Mouse (Mus musculus): ENCODE measurements around the gene Ergic1.

The Ergic1 gene

DNA sequence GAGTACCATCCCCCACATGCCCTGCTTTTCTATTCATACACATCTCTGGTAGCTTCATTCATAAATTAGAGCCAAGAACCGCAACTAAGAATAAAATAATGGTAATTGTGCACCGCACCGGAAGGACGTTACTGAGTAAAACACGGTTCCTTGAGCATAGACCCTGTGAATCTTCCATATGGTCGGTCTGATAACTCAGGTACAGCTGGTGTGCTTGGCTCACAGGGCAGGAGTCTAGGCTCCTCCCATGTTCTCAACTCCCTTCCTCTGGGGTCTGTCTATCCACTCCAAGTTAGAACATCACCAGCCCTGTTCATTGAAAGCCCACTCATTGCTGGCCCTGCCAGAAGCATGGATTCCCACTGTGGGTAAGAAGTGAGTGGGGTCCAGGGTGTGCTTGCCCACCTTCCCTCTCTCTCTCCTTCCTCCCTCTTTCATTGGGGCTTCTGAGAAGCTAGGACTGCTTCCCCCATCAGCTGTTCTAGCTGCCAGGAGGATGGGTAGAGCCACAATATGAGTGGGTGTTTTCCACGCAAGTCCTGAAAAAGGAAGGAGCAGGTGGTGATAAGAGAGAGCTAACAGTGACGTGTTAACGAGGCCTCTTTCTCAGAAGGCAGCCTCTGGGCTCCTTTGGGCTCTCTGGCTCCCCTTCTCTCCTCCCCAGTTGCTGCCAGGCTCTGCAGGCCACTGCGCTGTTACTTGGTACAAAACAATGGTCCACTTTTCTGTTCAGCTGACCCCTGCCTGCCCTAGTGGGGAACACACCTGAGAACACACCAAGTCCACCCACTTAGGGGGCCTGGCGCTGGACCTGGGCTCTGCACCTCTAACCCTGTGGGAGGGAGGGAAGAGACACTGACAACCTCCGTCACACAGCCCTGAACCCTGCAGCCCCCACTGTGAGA lies 14.7 kb downstream of the Ergic1 start:
- no peak for DNase-seq (ENCODE audit: low spot score)

DNA sequence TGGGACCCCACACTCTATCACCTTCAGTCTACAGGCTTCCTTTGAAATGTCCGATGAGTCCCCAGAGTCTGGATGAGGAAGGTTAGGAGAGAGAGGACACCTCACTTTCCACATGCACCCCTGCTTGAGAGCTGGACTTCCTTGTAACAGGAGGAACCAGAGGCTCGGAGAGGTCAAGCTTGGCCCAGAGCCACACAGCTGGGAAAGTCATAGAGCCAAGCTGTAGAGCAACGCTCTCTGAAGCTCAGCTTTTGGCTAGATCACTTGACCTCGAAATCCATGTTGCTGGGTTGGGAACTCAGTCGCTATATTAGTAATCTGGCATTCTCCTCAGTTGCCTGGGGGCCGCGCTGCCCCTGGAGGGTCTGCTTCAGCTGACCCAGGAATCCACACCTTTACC lies 15.5 kb downstream of the Ergic1 start:
- DNase-seq (ENCODE audit: low spot score): no peak

DNA sequence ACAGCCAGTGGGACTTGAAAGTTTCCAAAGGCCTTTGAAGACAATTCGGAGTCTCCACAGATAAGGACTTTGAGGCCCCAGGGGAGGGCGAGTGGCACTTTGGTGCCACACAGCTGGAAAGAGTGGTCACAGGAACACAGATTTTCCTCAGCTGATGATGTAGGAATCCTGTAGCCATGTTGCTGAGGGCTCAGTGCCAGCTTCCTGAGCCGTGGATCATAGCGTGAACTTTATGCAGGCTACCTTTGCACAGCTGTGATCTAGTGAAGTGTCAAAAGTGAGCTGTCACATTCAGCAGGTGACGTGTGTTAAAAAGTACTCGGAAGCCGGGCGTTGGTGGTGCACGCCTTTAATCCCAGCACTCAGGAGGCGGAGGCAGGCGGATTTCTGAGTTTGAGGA lies 16.0 kb downstream of the Ergic1 start:
- no peak for DNase-seq (ENCODE audit: low spot score)

DNA sequence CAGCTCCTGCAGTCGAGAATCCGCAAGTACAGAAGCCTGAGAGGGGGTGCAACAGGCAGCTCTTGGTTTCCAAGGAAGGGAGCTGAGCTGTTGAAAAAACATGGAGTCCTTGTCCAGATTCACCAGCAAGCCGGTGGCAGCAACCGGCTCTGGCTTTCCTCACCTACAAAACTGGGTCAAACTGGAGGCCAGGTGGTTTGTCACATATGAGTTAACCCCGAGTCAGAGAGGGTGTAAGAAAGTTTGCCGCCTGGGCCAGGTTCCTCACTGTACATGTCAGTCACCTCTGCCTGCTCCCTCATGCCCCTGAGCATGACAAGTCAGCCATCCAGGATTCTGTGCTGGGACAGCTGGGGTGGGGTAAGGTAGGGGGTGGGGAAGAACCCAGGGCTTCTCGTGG lies 16.9 kb downstream of the Ergic1 start:
- no peak for DNase-seq (ENCODE audit: low spot score)

DNA sequence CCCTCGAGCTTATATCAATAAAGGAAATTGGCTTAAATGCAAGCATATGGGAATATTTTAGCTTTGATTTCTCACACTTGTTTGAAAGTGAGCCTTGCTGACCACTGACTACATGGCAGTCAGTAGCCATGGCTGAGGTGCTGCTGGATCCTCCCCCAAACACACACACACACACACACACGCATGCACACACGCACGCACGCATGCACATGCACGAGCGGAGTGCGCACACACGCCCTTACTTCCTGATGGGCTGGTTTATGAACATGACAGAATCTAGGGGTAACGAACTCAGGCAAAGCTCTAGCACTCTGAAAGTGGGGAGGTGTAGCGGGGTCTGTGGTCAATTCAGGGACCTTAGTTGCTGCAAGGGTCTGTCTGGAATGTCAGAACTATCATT lies 17.5 kb downstream of the Ergic1 start:
- no peak for DNase-seq (ENCODE audit: low spot score)

DNA sequence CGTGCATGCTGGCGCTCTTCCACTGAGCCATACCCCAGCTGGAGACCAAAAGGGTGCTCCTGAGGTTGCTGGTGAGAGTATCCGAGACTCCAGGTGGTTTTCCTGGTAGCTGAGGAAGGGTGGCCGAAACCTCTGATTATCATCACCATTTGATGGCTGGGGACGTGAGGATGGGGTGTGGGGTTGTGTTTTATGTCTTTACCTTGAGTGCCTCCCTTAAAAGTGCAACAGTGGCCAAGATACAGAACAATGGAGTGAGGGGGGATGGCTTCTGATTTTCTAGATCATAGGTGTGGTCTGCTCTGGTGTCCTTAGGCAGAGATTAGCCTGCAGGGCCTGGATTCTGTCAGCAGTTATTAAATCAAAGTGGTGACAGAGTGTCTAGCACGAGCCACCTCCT lies 18.1 kb downstream of the Ergic1 start:
- no peak for DNase-seq (ENCODE audit: low spot score)

DNA sequence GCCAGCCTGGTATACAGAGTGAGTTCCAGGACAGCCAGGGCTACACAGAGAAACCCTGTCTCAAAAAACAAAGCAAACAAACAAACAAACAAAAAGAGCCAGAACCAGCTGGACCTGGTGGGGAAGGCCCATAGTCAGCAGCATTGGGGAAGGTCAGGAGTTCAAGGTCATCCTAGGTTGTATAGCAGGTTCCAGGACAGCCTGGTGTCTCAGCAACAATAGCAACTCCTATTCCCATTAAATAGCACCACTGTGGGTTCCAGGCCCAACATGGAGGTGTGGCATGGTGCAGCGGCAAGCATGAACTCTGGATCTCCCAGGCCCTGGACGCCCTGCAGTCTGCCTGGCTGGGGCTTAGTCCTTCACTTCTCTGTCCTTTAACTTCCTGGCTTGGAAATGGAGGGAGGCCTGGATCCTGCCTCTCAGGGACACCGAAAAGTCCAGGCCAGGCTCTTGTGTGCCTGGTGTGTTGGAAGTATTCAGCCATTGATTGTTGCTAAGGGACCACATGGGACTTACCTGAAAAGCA lies 19.6 kb downstream of the Ergic1 start:
- no peak for DNase-seq (ENCODE audit: low spot score)

DNA sequence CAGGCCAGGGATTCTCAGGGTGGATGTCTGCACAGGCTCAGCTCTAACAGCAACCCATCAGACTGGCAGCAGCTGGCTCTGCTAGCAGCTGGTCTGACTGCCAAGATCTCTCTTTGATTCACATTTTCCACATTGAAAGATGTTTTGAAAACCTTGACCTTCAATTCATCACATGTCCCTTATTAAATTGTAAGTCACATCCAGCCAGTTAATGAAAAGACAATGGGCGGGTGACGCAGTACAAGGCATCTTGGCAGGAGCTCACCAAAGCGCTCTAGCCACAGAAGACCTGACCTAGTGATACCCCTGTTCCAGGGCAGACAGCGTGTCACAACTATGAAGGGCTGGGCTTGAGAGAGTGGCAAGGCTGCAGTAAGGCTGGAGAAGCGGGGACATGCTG lies 21.0 kb downstream of the Ergic1 start:
- DNase-seq (ENCODE audit: low spot score): no peak

DNA sequence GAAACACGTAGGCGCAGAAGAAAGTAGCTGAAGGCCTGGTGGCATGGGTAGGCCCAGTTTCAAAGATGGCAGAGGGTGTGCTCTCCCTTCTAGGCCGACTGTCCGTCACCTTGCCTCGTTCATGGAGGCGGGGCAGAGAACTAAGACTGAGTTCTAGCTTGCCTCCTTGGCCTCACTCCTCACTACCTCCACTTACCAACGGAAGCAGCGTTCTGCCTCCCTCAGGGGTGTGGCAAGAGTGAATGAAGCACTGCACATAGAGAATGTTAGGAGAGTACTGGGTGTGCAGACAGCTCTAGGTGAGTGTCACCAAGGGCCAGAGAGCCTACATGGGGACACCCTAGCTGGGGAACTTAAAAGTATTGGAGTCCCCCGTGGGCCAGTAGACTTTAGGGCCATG lies 21.8 kb downstream of the Ergic1 start:
- DNase-seq (ENCODE audit: low spot score): no peak

DNA sequence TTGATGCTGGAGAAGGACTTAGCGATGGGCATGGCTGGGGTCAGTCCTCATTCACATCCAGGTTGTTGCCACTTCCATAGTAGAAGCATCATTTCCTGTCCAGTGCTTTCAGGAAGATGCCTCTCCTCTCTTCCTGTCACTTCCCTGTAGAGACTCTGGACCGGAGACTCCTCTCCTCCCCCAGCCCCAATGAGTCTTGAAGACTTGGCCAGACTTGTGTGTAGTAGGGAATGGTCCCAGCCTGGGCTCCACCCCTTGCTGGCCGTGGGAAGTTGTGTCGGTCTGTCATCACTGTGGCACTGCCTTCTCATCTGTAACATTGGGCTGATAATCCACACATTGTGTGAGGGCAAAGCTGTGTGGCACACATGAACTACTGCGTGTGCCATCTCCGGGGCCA lies 22.3 kb downstream of the Ergic1 start:
- no peak for DNase-seq (ENCODE audit: low spot score)

DNA sequence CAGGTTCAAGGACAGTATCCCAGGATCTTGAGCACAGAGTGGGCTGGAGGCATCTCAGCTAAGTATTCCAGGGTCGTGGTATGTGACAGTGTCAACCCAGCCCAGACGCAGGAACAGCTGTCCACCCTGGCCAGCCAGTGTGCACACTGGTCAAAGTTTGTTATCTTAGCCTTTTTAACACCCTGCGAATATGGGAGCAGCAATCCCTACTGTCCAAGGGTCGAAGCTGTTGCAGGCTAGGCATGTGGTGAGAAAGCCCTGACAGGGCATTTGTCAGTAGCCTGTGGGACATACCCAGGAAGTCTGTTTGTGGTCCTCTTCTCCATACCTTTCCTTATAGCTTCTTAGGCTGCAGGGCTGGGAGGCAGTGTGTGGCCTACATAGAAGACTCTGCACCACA lies 22.8 kb downstream of the Ergic1 start:
- no peak for DNase-seq (ENCODE audit: low spot score)

DNA sequence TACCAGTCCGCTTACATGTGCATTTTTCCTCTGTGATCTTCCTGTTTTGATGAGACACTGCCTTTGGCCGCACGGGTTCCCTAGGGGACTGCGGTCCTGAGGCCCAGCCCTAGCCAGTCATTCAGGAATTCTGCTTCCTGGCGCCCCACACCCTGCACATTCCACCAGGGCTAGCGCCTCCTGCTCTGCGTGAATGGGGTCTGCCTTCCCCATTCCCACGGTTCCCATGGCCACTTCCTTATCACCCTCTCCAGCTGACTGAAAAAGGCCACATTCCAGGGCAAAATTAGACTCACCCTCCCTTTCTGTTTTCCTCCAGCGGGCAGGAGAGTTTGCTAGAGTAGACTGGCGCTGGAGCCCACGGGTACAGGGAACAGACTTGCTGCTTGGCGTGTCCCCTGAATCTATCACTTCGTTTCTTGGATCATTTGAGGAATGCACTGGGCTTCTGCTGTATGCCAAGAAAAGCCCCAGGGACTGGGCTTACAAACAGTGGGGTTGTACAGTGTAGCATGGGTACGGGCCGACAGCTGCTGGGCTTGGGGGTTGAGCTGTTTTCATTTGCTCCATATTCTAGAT lies 23.4 kb downstream of the Ergic1 start:
- peak; percentile 52 for DNase-seq (ENCODE audit: low spot score)

DNA sequence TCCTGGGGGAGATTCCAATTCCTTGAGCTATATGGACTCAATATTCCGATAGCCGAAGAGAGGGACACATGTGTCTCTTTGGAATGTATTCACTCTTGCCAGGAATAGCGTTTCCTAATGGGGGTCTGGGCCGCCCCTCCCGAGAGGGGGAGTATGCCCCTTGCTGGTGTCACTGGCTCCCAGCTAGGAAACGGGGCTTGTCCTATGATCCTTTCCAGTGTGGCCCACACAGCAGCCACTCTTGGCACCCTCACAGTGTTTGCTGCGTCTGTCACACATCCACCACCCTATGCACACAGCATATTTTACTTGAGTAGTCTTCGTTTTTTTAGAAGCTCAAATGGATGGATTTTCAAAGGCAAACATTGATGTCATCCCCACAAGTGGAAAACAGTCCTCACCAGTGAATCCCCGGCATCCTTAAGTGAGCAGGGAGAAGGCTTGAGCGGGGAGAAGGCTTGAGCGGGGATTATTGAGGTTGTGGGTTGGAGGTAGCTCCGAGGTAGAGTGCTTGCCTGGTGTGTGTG lies 26.7 kb downstream of the Ergic1 start:
- no peak for DNase-seq (ENCODE audit: low spot score)

DNA sequence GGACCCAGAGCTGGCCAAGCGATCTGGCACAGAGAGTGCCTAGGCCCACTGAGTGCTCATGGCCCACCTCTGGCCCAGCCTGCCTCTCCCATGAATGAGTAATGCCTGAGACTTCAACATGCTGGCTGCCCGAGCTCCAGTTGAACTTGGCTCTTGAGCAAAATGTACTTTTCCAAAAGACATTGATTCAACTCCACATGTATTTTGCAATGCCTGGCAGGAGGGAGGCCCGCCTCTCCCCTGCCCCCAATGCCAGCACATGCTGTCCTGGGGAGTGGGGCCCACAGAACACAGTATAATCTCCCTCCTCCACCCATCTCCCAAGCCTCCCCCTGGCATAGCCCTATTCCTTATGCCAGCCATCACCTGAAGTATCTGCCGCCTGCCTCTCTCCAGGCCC lies 31.2 kb downstream of the Ergic1 start:
- DNase-seq (ENCODE audit: low spot score): no peak

DNA sequence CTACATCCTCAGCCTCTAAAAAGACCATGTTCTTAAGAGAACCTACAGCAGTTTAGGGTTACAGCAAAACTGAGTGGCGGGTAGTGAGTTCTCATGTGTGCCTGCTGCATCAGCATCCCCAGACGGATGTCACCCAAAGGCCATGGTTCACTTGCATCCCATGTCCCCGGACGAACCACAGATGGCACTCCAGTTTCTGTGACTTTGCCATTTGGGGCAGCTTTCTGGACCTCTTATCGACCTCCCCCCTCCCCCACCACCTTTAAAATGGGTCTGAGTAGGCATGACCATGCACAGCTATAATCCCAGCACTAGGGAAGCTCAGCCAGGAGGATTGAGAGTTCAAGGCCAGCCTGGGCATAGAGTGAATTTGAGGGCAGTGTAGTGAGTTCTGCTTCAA lies 31.9 kb downstream of the Ergic1 start:
- DNase-seq (ENCODE audit: low spot score): no peak

DNA sequence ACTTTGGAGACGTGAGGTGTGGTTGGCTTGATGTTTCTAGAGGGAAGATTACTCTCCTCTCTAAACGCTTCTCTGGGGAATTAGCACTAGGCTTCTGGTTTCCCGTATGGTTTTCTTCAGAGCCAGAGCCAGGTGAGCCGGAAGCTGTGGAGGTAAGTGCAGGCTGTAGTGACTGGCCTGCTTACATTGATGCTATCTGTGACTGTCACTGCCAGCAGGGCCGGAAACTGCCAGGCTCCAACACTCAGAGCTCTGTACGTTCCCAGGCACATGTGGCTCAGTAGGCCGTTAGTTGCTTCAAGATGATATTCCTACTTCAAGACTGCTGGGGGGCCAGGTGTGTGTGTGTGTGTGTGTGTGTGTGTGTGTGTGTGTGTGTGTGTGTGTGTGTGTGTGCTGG lies 32.9 kb downstream of the Ergic1 start:
- DNase-seq (ENCODE audit: low spot score): no peak

DNA sequence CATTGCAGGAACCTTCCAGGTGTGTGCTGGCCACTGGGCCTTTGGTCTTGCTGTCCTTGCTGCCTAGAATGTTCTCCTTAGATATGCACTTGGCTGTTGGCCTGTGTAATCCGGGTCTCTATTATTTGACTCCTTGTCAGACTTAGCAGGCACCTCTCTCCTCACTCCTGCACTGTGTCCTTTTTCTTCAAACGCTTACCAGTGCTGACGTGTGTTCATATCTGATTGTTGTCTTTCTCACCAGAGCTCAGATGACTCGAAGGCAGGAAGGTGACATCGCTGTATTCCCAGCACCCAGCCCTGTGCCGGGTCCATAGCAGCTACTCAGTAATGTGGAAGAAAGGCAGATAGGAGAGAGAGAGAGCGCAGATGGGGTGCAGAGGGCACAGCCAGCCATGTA lies 33.7 kb downstream of the Ergic1 start:
- no peak for DNase-seq (ENCODE audit: low spot score)

DNA sequence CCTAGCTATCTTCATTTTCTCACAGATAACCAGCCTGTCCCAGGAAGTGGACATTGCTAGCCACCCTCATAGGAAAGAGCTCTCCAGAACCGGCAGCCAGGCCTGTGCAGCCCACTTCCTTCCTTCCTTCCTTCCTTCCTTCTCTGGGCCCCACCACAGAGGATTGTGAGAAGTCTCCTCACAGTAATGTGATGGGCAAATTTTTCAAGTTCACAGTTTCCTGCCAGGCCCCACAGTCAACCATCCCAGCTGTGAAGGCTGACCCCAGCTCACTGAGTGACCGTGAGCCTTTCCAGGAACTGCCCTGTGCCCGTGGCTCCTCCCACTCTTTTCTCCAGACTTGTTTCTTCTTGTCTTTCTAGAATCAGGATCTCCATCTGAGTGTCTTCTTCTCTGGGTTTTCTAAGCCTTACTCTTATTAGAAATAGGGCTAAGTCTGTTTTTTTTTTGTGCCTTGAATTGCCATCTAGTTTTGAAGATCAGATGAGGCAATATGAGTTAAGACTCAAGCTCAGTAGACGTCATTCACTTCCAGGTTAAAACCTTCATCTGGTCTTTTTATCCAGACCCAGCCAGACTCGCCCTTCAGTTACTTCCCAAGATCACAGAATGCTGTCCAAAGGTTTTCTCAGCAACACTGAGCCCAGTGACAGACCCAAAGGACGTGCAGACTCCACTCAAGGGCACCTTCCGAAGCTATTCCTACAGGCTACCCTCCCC lies 34.3 kb downstream of the Ergic1 start:
- no peak for DNase-seq (ENCODE audit: low spot score)

DNA sequence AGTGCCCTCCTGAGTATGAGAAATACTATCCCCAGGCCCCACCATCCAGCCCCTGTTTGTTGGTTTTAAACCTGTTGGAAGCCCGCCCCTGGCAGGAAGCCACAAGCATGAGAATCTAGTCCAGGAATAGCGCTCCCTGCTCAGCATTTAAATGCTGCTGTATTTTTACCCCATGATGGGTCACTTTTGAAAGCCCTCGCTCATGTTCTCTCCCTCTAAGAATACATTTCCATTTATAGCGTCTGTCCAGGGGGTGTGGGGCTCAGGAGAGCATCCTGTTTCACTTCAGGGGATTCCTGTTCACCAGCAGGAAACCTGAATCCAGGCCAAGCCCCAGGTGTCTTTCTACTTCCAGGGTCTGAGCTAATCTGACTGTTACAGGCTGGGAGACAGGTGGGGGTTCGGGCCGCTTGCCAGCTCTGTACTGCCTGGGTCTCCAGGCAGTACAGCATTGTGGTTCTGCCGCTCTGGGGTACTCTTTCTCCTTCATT lies 34.9 kb downstream of the Ergic1 start:
- no peak for DNase-seq (ENCODE audit: low spot score)

DNA sequence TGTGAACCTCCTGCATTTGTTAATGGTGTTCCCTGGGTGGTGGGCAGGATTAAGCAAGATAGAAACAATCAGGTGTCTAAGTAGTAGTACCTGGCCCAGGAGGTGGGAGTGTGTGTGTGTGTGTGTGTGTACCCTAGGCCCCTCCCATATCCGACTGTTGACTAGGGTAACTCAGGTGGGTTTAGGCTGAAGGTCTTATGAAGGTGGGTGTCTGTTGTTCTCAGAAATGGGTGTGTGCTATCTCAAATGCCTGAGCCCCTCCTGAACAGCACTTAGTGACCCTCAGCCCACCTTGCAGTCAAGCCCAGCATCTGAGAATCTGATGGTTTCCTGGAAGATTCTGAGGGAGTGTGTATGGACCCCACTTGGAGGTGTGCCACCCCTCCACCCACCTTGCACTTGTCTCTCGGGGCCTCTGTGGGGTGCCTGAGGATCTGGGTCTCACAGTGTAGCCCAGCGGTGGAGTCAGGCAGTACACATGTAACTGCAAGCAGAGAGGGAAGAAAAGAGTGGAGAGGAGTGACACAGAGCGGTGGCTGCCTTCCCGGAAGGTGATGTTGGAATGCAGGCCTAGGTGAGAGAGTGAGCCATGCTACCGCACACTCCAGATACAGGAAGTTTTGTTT lies 35.7 kb downstream of the Ergic1 start:
- DNase-seq (ENCODE audit: low spot score): no peak

DNA sequence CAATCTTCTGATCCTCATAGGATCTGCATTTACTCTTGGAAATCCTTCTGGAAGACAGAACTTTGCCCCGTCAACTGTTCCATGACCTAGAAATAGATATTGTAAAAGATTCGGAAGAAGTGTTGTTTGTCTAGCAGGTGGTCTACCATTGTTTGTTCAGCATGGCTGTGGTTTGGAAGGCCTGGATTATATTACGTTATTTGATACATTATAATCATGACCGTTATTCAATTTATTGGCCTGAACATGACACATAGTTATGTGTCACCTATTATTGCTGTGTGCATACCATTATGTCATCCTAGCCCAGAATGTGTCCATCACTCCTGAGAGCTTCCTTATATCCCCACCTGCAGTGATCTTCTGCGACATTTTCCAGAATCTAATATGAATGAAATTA lies 37.6 kb downstream of the Ergic1 start:
- DNase-seq (ENCODE audit: low spot score): no peak

DNA sequence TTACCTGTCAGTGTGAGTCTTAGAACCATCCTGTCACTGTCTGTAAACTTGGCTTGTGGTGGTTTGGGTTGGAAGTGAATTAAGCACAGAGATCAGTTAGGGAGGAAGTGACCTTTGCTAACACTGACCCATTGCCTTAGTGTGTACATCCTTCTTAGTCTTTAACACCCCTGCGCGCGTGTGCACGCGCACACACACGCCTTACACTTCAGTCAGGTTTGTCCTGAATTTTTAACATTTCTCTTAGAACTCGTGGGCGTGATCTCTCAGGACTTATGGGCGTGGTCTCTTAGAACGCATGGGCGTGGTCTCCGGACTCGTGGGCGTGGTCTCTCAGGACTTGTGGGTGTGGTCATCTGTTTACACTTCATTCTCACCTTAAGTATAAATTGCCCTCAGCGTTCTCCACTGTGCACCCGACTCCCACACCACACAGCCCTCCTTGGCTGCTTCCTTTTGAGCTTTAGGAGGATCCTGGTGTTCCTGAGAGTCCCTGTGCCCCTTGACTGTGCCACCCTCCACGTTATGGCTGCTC lies 39.7 kb downstream of the Ergic1 start:
- peak; percentile 38 for DNase-seq (ENCODE audit: low spot score)
